Mouse (Mus musculus): ENCODE results near the gene Cox11. TPM values are rescaled to one million over a fixed set of nuclear protein-coding genes. Genes with fewer than 3 reads are reported as not detected.

Cox11 gene
- polyA plus RNA-seq, 1 experiment, result 29.9 TPM

- H3K4me3 ChIP-seq (ENCODE audit: insufficient read depth, low read depth, low read length), result no peak overlapping the region
- no peak overlapping the region for H3K27ac ChIP-seq (replicated peaks; ENCODE audit: low read depth, low read length)
- no peaks in the 10 kb centered on the region for H3K4me1 ChIP-seq (ENCODE audit: control insufficient read depth, insufficient read depth, insufficient read length, low read length)
Observed at GRCm38 (mm10) chr11:90650231-90650885, 12.4 kb downstream of the Cox11 start.

GRCm38 (mm10) chr11:90652603-90653002 is 14.6 kb downstream of the Cox11 start:
- Histone ChIP-seq H3K4me1 (ENCODE audit: control insufficient read depth, insufficient read depth, insufficient read length, low read length) (no peaks in the 10 kb centered on the region), H3K27ac (replicated peaks; ENCODE audit: low read depth, low read length) (no peak overlapping the region), H3K4me3 (ENCODE audit: insufficient read depth, low read depth, low read length) (no peak overlapping the region)

GRCm38 (mm10) chr11:90657527-90657926 is 19.6 kb downstream of the Cox11 start:
- H3K27ac ChIP-seq (replicated peaks; ENCODE audit: low read depth, low read length), result no peak overlapping the region
- H3K4me3 ChIP-seq (ENCODE audit: insufficient read depth, low read depth, low read length), result no peak overlapping the region
- H3K4me1 ChIP-seq (ENCODE audit: control insufficient read depth, insufficient read depth, insufficient read length, low read length), result no peaks in the 10 kb centered on the region

- no peak overlapping the region for H3K4me3 ChIP-seq (ENCODE audit: insufficient read depth, low read depth, low read length)
- no peaks in the 10 kb centered on the region for H3K4me1 ChIP-seq (ENCODE audit: control insufficient read depth, insufficient read depth, insufficient read length, low read length)
- no peak overlapping the region for H3K27ac ChIP-seq (replicated peaks; ENCODE audit: low read depth, low read length)
Observed at GRCm38 (mm10) chr11:90660662-90661061, 22.7 kb downstream of the Cox11 start.

- no peaks in the 10 kb centered on the region for H3K4me1 ChIP-seq (ENCODE audit: control insufficient read depth, insufficient read depth, insufficient read length, low read length)
- H3K27ac ChIP-seq (replicated peaks; ENCODE audit: low read depth, low read length), result no peak overlapping the region
- H3K4me3 ChIP-seq (ENCODE audit: insufficient read depth, low read depth, low read length), result no peak overlapping the region
Observed at GRCm38 (mm10) chr11:90663052-90663451, 25.1 kb downstream of the Cox11 start.

- Histone ChIP-seq H3K27ac (replicated peaks; ENCODE audit: low read depth, low read length) (no peak overlapping the region), H3K4me1 (ENCODE audit: control insufficient read depth, insufficient read depth, insufficient read length, low read length) (no peaks in the 10 kb centered on the region), H3K4me3 (ENCODE audit: insufficient read depth, low read depth, low read length) (no peak overlapping the region)
Observed at GRCm38 (mm10) chr11:90663618-90664297, 25.8 kb downstream of the Cox11 start.

- no peak overlapping the region for H3K27ac ChIP-seq (replicated peaks; ENCODE audit: low read depth, low read length)
- H3K4me1 ChIP-seq (ENCODE audit: control insufficient read depth, insufficient read depth, insufficient read length, low read length), result no peaks in the 10 kb centered on the region
- no peak overlapping the region for H3K4me3 ChIP-seq (ENCODE audit: insufficient read depth, low read depth, low read length)
Observed at GRCm38 (mm10) chr11:90664345-90664986, 26.5 kb downstream of the Cox11 start.

GRCm38 (mm10) chr11:90665161-90665560 is 27.2 kb downstream of the Cox11 start:
- H3K4me1 ChIP-seq (ENCODE audit: control insufficient read depth, insufficient read depth, insufficient read length, low read length), result no peaks in the 10 kb centered on the region
- no peak overlapping the region for H3K27ac ChIP-seq (replicated peaks; ENCODE audit: low read depth, low read length)
- no peak overlapping the region for H3K4me3 ChIP-seq (ENCODE audit: insufficient read depth, low read depth, low read length)

GRCm38 (mm10) chr11:90666144-90666757 is 28.3 kb downstream of the Cox11 start:
- no peak overlapping the region for H3K4me3 ChIP-seq (ENCODE audit: insufficient read depth, low read depth, low read length)

GRCm38 (mm10) chr11:90666916-90667315 is 28.9 kb downstream of the Cox11 start:
- Histone ChIP-seq H3K27ac (replicated peaks; ENCODE audit: low read depth, low read length) (no peak overlapping the region), H3K4me3 (ENCODE audit: insufficient read depth, low read depth, low read length) (no peak overlapping the region), H3K4me1 (ENCODE audit: control insufficient read depth, insufficient read depth, insufficient read length, low read length) (no peaks in the 10 kb centered on the region)

More at GRCm38 (mm10) chr11:90666144-90666757, 28.3 kb downstream of the Cox11 start:
- Histone ChIP-seq H3K4me1 (ENCODE audit: control insufficient read depth, insufficient read depth, insufficient read length, low read length) (no peaks in the 10 kb centered on the region), H3K27ac (replicated peaks; ENCODE audit: low read depth, low read length) (no peak overlapping the region)

GRCm38 (mm10) chr11:90667325-90667724 is 29.4 kb downstream of the Cox11 start:
- H3K27ac ChIP-seq (replicated peaks; ENCODE audit: low read depth, low read length), result no peak overlapping the region
- H3K4me1 ChIP-seq (ENCODE audit: control insufficient read depth, insufficient read depth, insufficient read length, low read length), result no peaks in the 10 kb centered on the region
- no peak overlapping the region for H3K4me3 ChIP-seq (ENCODE audit: insufficient read depth, low read depth, low read length)

- H3K4me1 ChIP-seq (ENCODE audit: control insufficient read depth, insufficient read depth, insufficient read length, low read length), result no peaks in the 10 kb centered on the region
- no peak overlapping the region for H3K4me3 ChIP-seq (ENCODE audit: insufficient read depth, low read depth, low read length)
- no peak overlapping the region for H3K27ac ChIP-seq (replicated peaks; ENCODE audit: low read depth, low read length)
Observed at GRCm38 (mm10) chr11:90675479-90676110, 37.6 kb downstream of the Cox11 start.

- no peak overlapping the region for H3K27ac ChIP-seq (replicated peaks; ENCODE audit: low read depth, low read length)
- H3K4me3 ChIP-seq (ENCODE audit: insufficient read depth, low read depth, low read length), result no peak overlapping the region
- no peaks in the 10 kb centered on the region for H3K4me1 ChIP-seq (ENCODE audit: control insufficient read depth, insufficient read depth, insufficient read length, low read length)
Observed at GRCm38 (mm10) chr11:90677027-90677426, 39.1 kb downstream of the Cox11 start.

- H3K4me3 ChIP-seq (ENCODE audit: insufficient read depth, low read depth, low read length), result no peak overlapping the region
- no peak overlapping the region for H3K27ac ChIP-seq (replicated peaks; ENCODE audit: low read depth, low read length)
- no peaks in the 10 kb centered on the region for H3K4me1 ChIP-seq (ENCODE audit: control insufficient read depth, insufficient read depth, insufficient read length, low read length)
Observed at GRCm38 (mm10) chr11:90677771-90678288, 39.9 kb downstream of the Cox11 start.

GRCm38 (mm10) chr11:90678582-90678981 is 40.6 kb downstream of the Cox11 start:
- Histone ChIP-seq H3K27ac (replicated peaks; ENCODE audit: low read depth, low read length) (no peak overlapping the region), H3K4me1 (ENCODE audit: control insufficient read depth, insufficient read depth, insufficient read length, low read length) (no peaks in the 10 kb centered on the region), H3K4me3 (ENCODE audit: insufficient read depth, low read depth, low read length) (no peak overlapping the region)
